In genomic region chr11:60984912-60985558, GRCm38 (mm10) we compare ENCODE assay signal across 10 mouse cellular contexts. TPM values are rescaled to one million over a fixed set of nuclear protein-coding genes. Genes with fewer than 3 reads are reported as not detected.
DNase-seq lines count a peak whose midpoint lies in the region; ATAC-seq and TF ChIP-seq lines count a peak whose summit lies in the region.
"Had no signal": no experiment of that assay in that cellular context is flagged by ENCODE, and none has a peak within 500 bp of the region (broad histone marks: within the 10 kb centered on the region; RNA-seq: fewer than 3 reads in every experiment).

No protein-coding gene starts in this region.

- no peaks in the 10 kb centered on the region for H3K36me3 ChIP-seq in hindbrain, postnatal 0 days (ENCODE audit: insufficient read depth, low read length)
- H3K36me3 ChIP-seq in hindbrain, embryonic 11.5 days (ENCODE audit: control insufficient read depth, insufficient read depth, low read length), result no peaks in the 10 kb centered on the region
- no peaks in the 10 kb centered on the region for H3K36me3 ChIP-seq in heart, postnatal 0 days (replicated peaks; ENCODE audit: control insufficient read depth, insufficient read depth, low read length)
- H3K36me3 ChIP-seq in kidney, embryonic 15.5 days, result no peaks in the 10 kb centered on the region
- H3K36me3 ChIP-seq: intestine, embryonic 15.5 days; liver, embryonic 13.5 days had no signal

- WGBS in hindbrain, postnatal 0 days, result 42% methylated on average over 13 of the region's 13 CpGs
- WGBS in hindbrain, embryonic 11.5 days, result 62% methylated on average over 13 of the region's 13 CpGs
- WGBS in heart, postnatal 0 days, result 37% methylated on average over 13 of the region's 13 CpGs
- 69% methylated on average over 13 of the region's 13 CpGs for WGBS in kidney, embryonic 15.5 days

- no peak for TF ChIP-seq EP300 in heart, postnatal 0 days (IDR thresholded peaks at IDR 0.05; ENCODE audit: low read depth)

- H3K4me1 ChIP-seq in hindbrain, postnatal 0 days (ENCODE audit: insufficient read depth, low read length), result no peaks in the 10 kb centered on the region
- no peaks in the 10 kb centered on the region for H3K4me1 ChIP-seq in hindbrain, embryonic 11.5 days (replicated peaks; ENCODE audit: control insufficient read depth, insufficient read depth, low read length)
- H3K4me1 ChIP-seq in heart, postnatal 0 days (ENCODE audit: control insufficient read depth, insufficient read depth), result peaks cover 12% of the 10 kb centered on the region
- no peaks in the 10 kb centered on the region for H3K4me1 ChIP-seq in kidney, embryonic 15.5 days
- H3K4me1 ChIP-seq: intestine, embryonic 15.5 days; liver, embryonic 13.5 days had no signal

- DNase-seq in hindbrain, postnatal 0 days (ENCODE audit: low spot score), result peak; percentile 83
- no peak for DNase-seq in hindbrain, embryonic 11.5 days (ENCODE audit: low spot score)
- peak; percentile 85 for DNase-seq in brain, embryonic 14.5 days (ENCODE audit: low read depth)
- DNase-seq in cerebellum, postnatal 14 days, result peak; percentile 96 to 97
- peak; percentile 45 for DNase-seq in heart, postnatal 0 days (ENCODE audit: low spot score)
- DNase-seq in embryo, embryonic 9.5 days (ENCODE audit: extremely low spot score), result no peak
- DNase-seq: liver, embryonic 13.5 days had no signal

- no peak overlapping the region for H3K27ac ChIP-seq in hindbrain, postnatal 0 days
- H3K27ac ChIP-seq in hindbrain, embryonic 11.5 days (ENCODE audit: low read depth, low read length), result no peak overlapping the region
- H3K27ac ChIP-seq in heart, postnatal 0 days (ENCODE audit: low read depth), result peak overlapping the region; percentile 88
- no peak overlapping the region for H3K27ac ChIP-seq in kidney, embryonic 15.5 days
- H3K27ac ChIP-seq: intestine, embryonic 15.5 days; liver, embryonic 13.5 days had no signal

- ATAC-seq in hindbrain, postnatal 0 days, result peak; percentile 80
- ATAC-seq in hindbrain, embryonic 11.5 days (ENCODE audit: low FRiP score), result no peak
- ATAC-seq in heart, postnatal 0 days (ENCODE audit: insufficient read depth, low read depth), result peak; percentile 88
- ATAC-seq in kidney, embryonic 15.5 days (replicated peaks; ENCODE audit: low FRiP score), result no peak
- ATAC-seq in CD4-positive, CD25-positive, alpha-beta regulatory T cell, adult 4 months, result no peak
- ATAC-seq: intestine, embryonic 15.5 days had no signal

- no peak for TF ChIP-seq CTCF in hindbrain, postnatal 0 days (IDR thresholded peaks at IDR 0.05; ENCODE audit: low read depth)
- TF ChIP-seq CTCF in brain, embryonic 14.5 days (IDR thresholded peaks at IDR 0.05; ENCODE audit: borderline replicate concordance, extremely low read depth, insufficient read depth, insufficient read length), result no peak
- TF ChIP-seq CTCF in heart, postnatal 0 days (IDR thresholded peaks at IDR 0.05; ENCODE audit: low read depth), result no peak

- no peak for TF ChIP-seq POLR2A in brain, embryonic 14.5 days (IDR thresholded peaks at IDR 0.05; ENCODE audit: borderline replicate concordance, extremely low read depth, insufficient read depth, insufficient read length, poor library complexity, severe bottlenecking)

- no peaks in the 10 kb centered on the region; the same call in 1 of the 2 replicates for H3K9me3 ChIP-seq in hindbrain, postnatal 0 days (ENCODE audit: low read length)
- no peaks in the 10 kb centered on the region for H3K9me3 ChIP-seq in hindbrain, embryonic 11.5 days (ENCODE audit: control insufficient read depth, low read length)
- peaks cover 7% of the 10 kb centered on the region; the same call in 1 of the 2 replicates for H3K9me3 ChIP-seq in heart, postnatal 0 days (replicated peaks; ENCODE audit: control insufficient read depth, low read length)
- H3K9me3 ChIP-seq in kidney, embryonic 15.5 days (replicated peaks), result no peaks in the 10 kb centered on the region
- H3K9me3 ChIP-seq: intestine, embryonic 15.5 days; liver, embryonic 13.5 days had no signal

- no peaks in the 10 kb centered on the region for H3K27me3 ChIP-seq in hindbrain, postnatal 0 days (ENCODE audit: insufficient read depth, low read length)
- H3K27me3 ChIP-seq in hindbrain, embryonic 11.5 days (ENCODE audit: control insufficient read depth, insufficient read depth, low read length), result no peaks in the 10 kb centered on the region
- H3K27me3 ChIP-seq in heart, postnatal 0 days (ENCODE audit: control insufficient read depth, insufficient read depth, low read length), result no peaks in the 10 kb centered on the region
- H3K27me3 ChIP-seq in kidney, embryonic 15.5 days, result no peaks in the 10 kb centered on the region; the same call in 1 of the 2 replicates
- H3K27me3 ChIP-seq: intestine, embryonic 15.5 days; liver, embryonic 13.5 days had no signal

- H3K9ac ChIP-seq in hindbrain, postnatal 0 days (replicated peaks; ENCODE audit: low read length), result no peak overlapping the region
- H3K9ac ChIP-seq in hindbrain, embryonic 11.5 days (ENCODE audit: low read depth, low read length), result no peak overlapping the region
- H3K9ac ChIP-seq in heart, postnatal 0 days (replicated peaks; ENCODE audit: low read depth, low read length), result no peak overlapping the region; the same call in 1 of the 2 replicates
- H3K9ac ChIP-seq in kidney, embryonic 15.5 days, result no peak overlapping the region
- H3K9ac ChIP-seq: intestine, embryonic 15.5 days; liver, embryonic 13.5 days had no signal

- no peak overlapping the region for H3K4me2 ChIP-seq in hindbrain, postnatal 0 days (ENCODE audit: low read depth, low read length)
- no peak overlapping the region for H3K4me2 ChIP-seq in hindbrain, embryonic 11.5 days (replicated peaks; ENCODE audit: low read depth, low read length)
- H3K4me2 ChIP-seq in heart, postnatal 0 days (ENCODE audit: low read depth, low read length), result peak overlapping the region; percentile 37
- H3K4me2 ChIP-seq in kidney, embryonic 15.5 days, result no peak overlapping the region
- H3K4me2 ChIP-seq: intestine, embryonic 15.5 days; liver, embryonic 13.5 days had no signal

- no peak overlapping the region for H3K4me3 ChIP-seq in hindbrain, postnatal 0 days (ENCODE audit: low read length)
- H3K4me3 ChIP-seq in hindbrain, embryonic 11.5 days (ENCODE audit: low read depth, low read length), result no peak overlapping the region
- H3K4me3 ChIP-seq in heart, postnatal 0 days (ENCODE audit: low read depth, low read length), result peak overlapping the region; percentile 18; the same call in 1 of the 2 replicates
- H3K4me3 ChIP-seq in kidney, embryonic 15.5 days (replicated peaks), result no peak overlapping the region
- H3K4me3 ChIP-seq: intestine, embryonic 15.5 days; liver, embryonic 13.5 days had no signal

RNA-seq across cellular contexts. Expression of gene Kcnj12, which starts 37.3 kb away (rescaled TPM):
- total RNA-seq in hindbrain, postnatal 0 days (2014; rRNA removed), result 16.0 and 16.6 TPM in 2 replicates
- polyA plus RNA-seq in hindbrain, postnatal 0 days (2015; fragmentation: Nextera tagmentation; extraction: Ambion mirVana), result 3.3 TPM in 2 replicates
- 1.7 and 3.3 TPM in 2 replicates for polyA plus RNA-seq in hindbrain, embryonic 11.5 days (2014; fragmentation: Nextera tagmentation; extraction: Ambion mirVana)
- polyA plus RNA-seq in brain, embryonic 14.5 days (2012; rRNA removed), result 4.4 and 7.3 TPM in 2 replicates
- total RNA-seq in heart, postnatal 0 days (2014; rRNA removed; ENCODE audit: low replicate concordance), result 38.9 and 69.3 TPM in 2 replicates
- polyA plus RNA-seq in heart, postnatal 0 days (2015; fragmentation: Nextera tagmentation; extraction: Ambion mirVana), result 9.5 and 10.8 TPM in 2 replicates
- 0.45 and 0.77 TPM in 2 replicates for polyA plus RNA-seq in kidney, embryonic 15.5 days (2015; fragmentation: Nextera tagmentation; extraction: Ambion mirVana)
- not detected for polyA plus RNA-seq in CD4-positive, CD25-positive, alpha-beta regulatory T cell, adult 4 months (2017; shearing (Covaris generic))

RNA-seq across cellular contexts. Expression of gene Map2k3, which starts 53.2 kb away (rescaled TPM):
- total RNA-seq in hindbrain, postnatal 0 days (2014; rRNA removed), result 15.0 and 22.2 TPM in 2 replicates
- 23.6 and 25.3 TPM in 2 replicates for polyA plus RNA-seq in hindbrain, postnatal 0 days (2015; fragmentation: Nextera tagmentation; extraction: Ambion mirVana)
- 37.6 and 39.8 TPM in 2 replicates for polyA plus RNA-seq in hindbrain, embryonic 11.5 days (2014; fragmentation: Nextera tagmentation; extraction: Ambion mirVana)
- 14.7 and 17.3 TPM in 2 replicates for polyA plus RNA-seq in brain, embryonic 14.5 days (2012; rRNA removed)
- total RNA-seq in heart, postnatal 0 days (2014; rRNA removed; ENCODE audit: low replicate concordance), result 32.6 and 35.7 TPM in 2 replicates
- polyA plus RNA-seq in heart, postnatal 0 days (2015; fragmentation: Nextera tagmentation; extraction: Ambion mirVana), result 48.3 and 48.6 TPM in 2 replicates
- polyA plus RNA-seq in kidney, embryonic 15.5 days (2015; fragmentation: Nextera tagmentation; extraction: Ambion mirVana), result 117 and 127 TPM in 2 replicates
- polyA plus RNA-seq in CD4-positive, CD25-positive, alpha-beta regulatory T cell, adult 4 months (2017; shearing (Covaris generic)), result 10 to 100 TPM; 48.1 to 70.2 TPM

Comparison
In these comparisons a context has a peak if more than half of its experiments do, and no peak if none do; other contexts are left out.
1. ATAC-seq: peak in hindbrain, postnatal 0 days (single experiment) and heart, postnatal 0 days (single experiment); none in hindbrain, embryonic 11.5 days (single experiment), kidney, embryonic 15.5 days (single experiment) and CD4-positive, CD25-positive, alpha-beta regulatory T cell, adult 4 months (single experiment).
2. DNase-seq: peak in hindbrain, postnatal 0 days (single experiment), brain, embryonic 14.5 days (single experiment), cerebellum, postnatal 14 days (2 of 2) and heart, postnatal 0 days (single experiment); none in hindbrain, embryonic 11.5 days (single experiment) and embryo, embryonic 9.5 days (single experiment).